Comparison of ENCODE assay signal across 8 mouse cellular contexts in the genomic region with DNA sequence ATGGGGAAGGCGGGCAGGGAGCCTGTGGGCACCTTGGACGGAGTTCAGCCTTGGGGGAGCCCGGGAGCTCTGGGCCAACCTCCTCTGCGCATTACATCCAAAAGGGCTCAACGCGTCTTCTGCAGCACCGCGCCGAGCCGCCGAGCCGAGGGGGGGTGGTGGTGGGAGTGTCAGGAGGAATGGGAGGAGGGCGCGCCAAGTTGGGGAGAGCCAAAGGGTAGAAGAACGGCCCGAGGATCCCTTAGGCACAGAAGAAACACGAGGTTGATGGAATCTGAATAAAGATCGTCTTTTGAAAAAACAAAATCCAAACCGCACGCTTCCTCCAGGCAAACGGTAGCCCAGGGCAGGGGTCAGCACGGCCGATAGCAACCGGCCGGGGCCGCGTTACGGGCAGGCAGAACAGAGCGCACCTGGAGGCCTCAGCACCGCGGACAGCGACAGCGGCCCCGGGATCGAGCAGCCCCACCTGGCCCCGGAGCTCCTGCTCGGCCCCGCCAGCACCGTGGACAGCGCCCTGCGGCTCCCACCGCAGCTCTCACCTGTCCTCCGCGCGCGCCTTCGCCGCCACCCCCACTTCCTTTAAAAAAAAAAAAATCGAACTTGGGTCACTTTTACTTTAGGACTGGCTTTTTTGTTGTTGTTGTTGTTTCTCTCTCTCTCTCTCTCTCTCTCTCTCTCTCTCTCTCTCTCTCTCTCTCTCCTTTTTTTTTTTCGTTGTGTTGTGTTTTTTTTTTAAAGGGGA. TPM values are rescaled to one million over a fixed set of nuclear protein-coding genes. Genes with fewer than 3 reads are reported as not detected.
DNase-seq lines count a peak whose midpoint lies in the region; ATAC-seq and TF ChIP-seq lines count a peak whose summit lies in the region.

No protein-coding gene starts in this region.

- 0 out of 2 replicates have a peak, but pooled peaks have one; percentile 3 for TF ChIP-seq CTCF in spleen, adult 2 months (IDR thresholded peaks at IDR 0.05; ENCODE audit: extremely low read depth, insufficient read depth, insufficient read length, insufficient replicate concordance)

- TF ChIP-seq POLR2A in spleen, adult 2 months (IDR thresholded peaks at IDR 0.05; ENCODE audit: low read depth, low read length), result no peak

- H3K9ac ChIP-seq in kidney, embryonic 14.5 days (ENCODE audit: low read depth, low read length), result no peak overlapping the region

- H3K4me2 ChIP-seq in kidney, embryonic 14.5 days (replicated peaks; ENCODE audit: low read depth, low read length), result no peak overlapping the region

- H3K4me3 ChIP-seq in kidney, embryonic 14.5 days (ENCODE audit: low read length), result no peak overlapping the region
- H3K4me3 ChIP-seq in spleen, adult 2 months (ENCODE audit: extremely low read depth, insufficient read depth, insufficient read length), result no peak overlapping the region

- peak; percentile 82 for DNase-seq in ES-CJ7 (ENCODE audit: low read depth, low spot score)
- peak; percentile 44 for DNase-seq in c-Kit-positive CD71-positive TER-119-positive erythroid progenitor cells, embryonic 14.5 days (ENCODE audit: low spot score)
- DNase-seq in gastrocnemius, postnatal 14 days, result peak; percentile 40
- DNase-seq in lung, postnatal 14 days, result peak; percentile 83
- DNase-seq in spleen, adult 2 months (ENCODE audit: low read depth in 1 of 2, low spot score in 2 of 2), result peak; percentile 22 to 69
- no peak for DNase-seq in frontal cortex, postnatal 36 days (ENCODE audit: low spot score in 2 of 2)
- no peak for DNase-seq in left cerebral cortex, adult 9 months (ENCODE audit: low spot score in 2 of 2)

- no peaks in the 10 kb centered on the region for H3K36me3 ChIP-seq in kidney, embryonic 14.5 days (ENCODE audit: control insufficient read depth, insufficient read depth, low read length)
- H3K36me3 ChIP-seq in spleen, adult 2 months (ENCODE audit: control insufficient read depth, insufficient read depth, low read length), result no peaks in the 10 kb centered on the region

- peaks cover 95% of the 10 kb centered on the region for H3K27me3 ChIP-seq in kidney, embryonic 14.5 days (ENCODE audit: control insufficient read depth, insufficient read depth, low read length)
- peaks cover 48% of the 10 kb centered on the region for H3K27me3 ChIP-seq in spleen, adult 2 months (ENCODE audit: control insufficient read depth, insufficient read depth, low read length)

- H3K4me1 ChIP-seq in kidney, embryonic 14.5 days (ENCODE audit: control insufficient read depth, insufficient read depth, low read length), result no peaks in the 10 kb centered on the region
- peaks cover 8% of the 10 kb centered on the region for H3K4me1 ChIP-seq in spleen, adult 2 months (ENCODE audit: control insufficient read depth, insufficient read depth, insufficient read length)

- intact Hi-C loops in gastrocnemius, postnatal 14 days (cut with DNase I; ENCODE audit: low total_unique reads), result no loop called here

- H3K9me3 ChIP-seq in kidney, embryonic 14.5 days (ENCODE audit: control insufficient read depth, low read length), result no peaks in the 10 kb centered on the region

- H3K27ac ChIP-seq in kidney, embryonic 14.5 days (ENCODE audit: low read depth, low read length), result no peak overlapping the region
- no peak overlapping the region for H3K27ac ChIP-seq in spleen, adult 2 months (ENCODE audit: insufficient read depth, low read length)

- WGBS in kidney, embryonic 14.5 days, result 1% methylated on average over 50 of the region's 50 CpGs
- WGBS in spleen, adult 2 months, result 4% methylated on average over 50 of the region's 50 CpGs

- peak; percentile 74 for ATAC-seq in kidney, embryonic 14.5 days (ENCODE audit: low FRiP score, low TSS enrichment)

RNA-seq across cellular contexts. Expression of a gene that starts 0.5 kb away (rescaled TPM):
- not detected for total RNA-seq in gastrocnemius, postnatal 14 days (2021)
- polyA plus RNA-seq in kidney, embryonic 14.5 days (2014; fragmentation: Nextera tagmentation; extraction: Ambion mirVana), result not detected in 2 replicates
- polyA plus RNA-seq in spleen, adult 2 months (2012; rRNA removed), result 0.04 and 0.07 TPM in 2 replicates

Comparison
In these comparisons a context has a peak if more than half of its experiments do, and no peak if none do; other contexts are left out.
1. DNase-seq: peak in ES-CJ7 (single experiment), c-Kit-positive CD71-positive TER-119-positive erythroid progenitor cells, embryonic 14.5 days (single experiment), gastrocnemius, postnatal 14 days (single experiment), lung, postnatal 14 days (single experiment) and spleen, adult 2 months (2 of 2); none in frontal cortex, postnatal 36 days (0 of 2) and left cerebral cortex, adult 9 months (0 of 2).